Mouse (Mus musculus) limb, embryonic 12.5 days (tissue): ENCODE results near the gene Map4k4. TPM values are rescaled to one million over a fixed set of nuclear protein-coding genes. Genes with fewer than 3 reads are reported as not detected.

Experiments
- ATAC-seq: fragments of 200-750 bp; cut with Nextera tagmentation; 2 replicates; pipeline ENCODE4 v1.8.0; 2017; ENCODE audit warnings: low read depth, moderate TSS enrichment; ENCODE audit not compliant: insufficient number of reproducible peaks, insufficient read depth, low FRiP score, low TSS enrichment
- H3K27ac ChIP-seq: fragments of 300-500 bp; sonication (generic); 2 replicates; pipeline ENCODE4 v1.5.1; 2016; ENCODE audit warnings: mild to moderate bottlenecking, moderate library complexity
- H3K27me3 ChIP-seq: fragments of 300-500 bp; sonication (generic); 2 replicates; pipeline ENCODE4 v1.6.1; 2016; ENCODE audit warnings: mild to moderate bottlenecking, moderate library complexity
- H3K36me3 ChIP-seq: fragments of 300-500 bp; sonication (generic); 2 replicates; pipeline ENCODE4 v1.6.1; 2016; ENCODE audit warnings: mild to moderate bottlenecking, moderate library complexity
- H3K4me1 ChIP-seq: fragments of 300-500 bp; sonication (generic); replicated peaks from 2 replicates; pipeline ENCODE4 v1.6.1; 2016
- H3K4me2 ChIP-seq: fragments of 300-500 bp; sonication (generic); 2 replicates; pipeline ENCODE4 v1.6.1; 2016; ENCODE audit warnings: mild to moderate bottlenecking, moderate library complexity
- H3K4me3 ChIP-seq: fragments of 300-500 bp; sonication (generic); replicated peaks from 2 replicates; pipeline ENCODE4 v1.5.1; 2016; ENCODE audit warnings: mild to moderate bottlenecking
- H3K9ac ChIP-seq: fragments of 300-500 bp; sonication (generic); replicated peaks from 2 replicates; pipeline ENCODE4 v1.6.1; 2016; ENCODE audit warnings: mild to moderate bottlenecking, moderate library complexity
- H3K9me3 ChIP-seq: fragments of 300-500 bp; sonication (generic); 2 replicates; pipeline ENCODE4 v1.6.1; 2016; ENCODE audit warnings: mild to moderate bottlenecking, moderate library complexity
- WGBS: fragments of 180-500 bp; shearing (Covaris S2); methylation state at CpG from one replicate; pipeline ENCODE4 v1.1.7; 2016; 5-methylcytosine and 5-hydroxymethylcytosine counted together
- polyA plus RNA-seq: library from polyadenylated mRNA; unstranded; fragments of >200 nt; fragmentation: Nextera tagmentation; extraction: Ambion mirVana; gene quantifications from 2 replicates; pipeline ENCODE4 v1.2.1, GENCODE M21; 2016

Map4k4 gene
- polyA plus RNA-seq, 1 experiment from 2014 or later = 62.6 TPM

DNA sequence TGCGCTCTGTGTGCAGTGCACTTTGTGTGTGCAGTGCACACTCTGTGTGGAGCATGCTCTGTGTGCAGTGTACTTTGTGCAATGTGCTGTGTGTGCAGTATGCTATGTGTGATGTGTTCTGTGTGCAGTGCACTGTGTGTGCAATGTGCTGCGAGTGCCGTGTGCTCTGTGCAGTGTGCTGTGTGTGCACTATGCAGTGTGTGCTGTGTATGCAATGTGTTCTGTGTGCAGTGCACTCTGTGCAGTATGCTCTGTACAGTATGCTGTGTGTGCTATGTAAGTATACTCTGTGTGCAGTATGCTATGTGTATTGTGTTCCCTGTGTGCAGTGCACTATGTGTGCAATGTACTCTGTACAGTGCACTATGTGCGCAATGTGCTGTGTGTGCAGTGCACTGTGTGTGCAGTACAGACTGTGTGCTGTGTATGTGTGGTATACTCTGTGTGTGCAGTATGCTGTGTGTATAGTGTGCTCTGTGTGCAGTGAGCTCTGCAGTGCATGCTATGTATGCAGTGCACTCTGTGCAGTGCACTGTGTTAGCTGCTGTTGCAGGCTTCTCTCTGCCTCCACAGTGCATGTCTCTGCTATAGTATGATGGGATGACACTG is 105.4 kb downstream of the Map4k4 start:
- no peak for ATAC-seq

DNA sequence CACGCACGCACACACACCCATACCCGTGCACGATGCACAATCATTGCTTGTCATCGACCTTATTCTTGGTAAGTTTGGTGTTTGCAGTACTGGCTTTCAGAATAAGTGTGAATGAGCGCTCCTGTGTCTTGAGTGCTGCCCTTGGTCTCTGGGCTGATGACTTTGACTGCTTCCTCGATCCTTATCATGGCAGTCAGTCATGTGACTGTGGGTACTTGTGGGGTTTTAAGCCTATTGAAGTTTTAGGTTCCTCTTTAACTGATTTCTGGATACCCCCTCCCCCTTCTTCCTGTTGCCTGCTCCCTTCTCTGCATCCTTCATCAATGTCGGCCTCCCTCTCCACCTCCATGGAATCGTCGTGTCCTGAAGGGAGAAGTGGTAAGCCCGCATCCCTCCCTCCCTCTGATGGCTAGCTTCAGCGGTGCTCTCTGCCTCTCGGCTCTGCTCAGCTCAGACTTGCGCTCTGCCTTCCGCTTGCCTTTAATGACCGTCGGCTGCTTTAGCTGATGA is 107.3 kb downstream of the Map4k4 start:
- H3K9me3 ChIP-seq = no peaks in the 10 kb centered on the region
- H3K4me3 ChIP-seq = no peak overlapping the region
- H3K4me1 ChIP-seq = no peaks in the 10 kb centered on the region
- H3K27me3 ChIP-seq = no peaks in the 10 kb centered on the region
- WGBS = 75% methylated on average over 17 of the region's 17 CpGs
- ATAC-seq = no peak
- no peak overlapping the region for H3K9ac ChIP-seq
- no peak overlapping the region for H3K27ac ChIP-seq
- no peak overlapping the region for H3K4me2 ChIP-seq
- H3K36me3 ChIP-seq = peaks cover 96% of the 10 kb centered on the region

More for the DNA sequence above, 105.4 kb downstream of the Map4k4 start:
- Histone ChIP-seq H3K9me3 (no peaks in the 10 kb centered on the region), H3K27ac (no peak overlapping the region), H3K4me3 (no peak overlapping the region), H3K9ac (no peak overlapping the region), H3K4me2 (no peak overlapping the region), H3K27me3 (no peaks in the 10 kb centered on the region), H3K4me1 (no peaks in the 10 kb centered on the region), H3K36me3 (peaks cover 96% of the 10 kb centered on the region)
- WGBS = 90% methylated on average over 4 of the region's 4 CpGs

DNA sequence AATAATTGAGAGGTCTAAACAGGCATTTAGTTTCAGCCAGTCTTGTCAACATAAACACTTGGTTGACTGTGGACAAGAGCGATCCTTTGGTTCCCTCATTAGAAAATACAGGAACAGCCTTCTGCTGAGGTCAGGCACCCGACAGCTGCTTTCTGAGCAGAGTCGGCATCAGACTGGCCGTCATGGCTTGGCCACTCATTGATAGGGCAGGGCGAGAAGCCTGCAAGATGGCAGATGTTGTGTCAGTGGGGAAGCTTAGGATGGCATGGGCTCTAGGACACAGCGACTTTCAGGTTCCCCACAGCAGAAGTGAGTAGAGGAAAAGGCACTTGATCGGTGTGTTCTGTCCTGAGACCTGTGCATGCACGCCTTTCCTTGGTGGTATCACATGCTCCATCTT is 112.0 kb downstream of the Map4k4 start:
- H3K9ac ChIP-seq = no peak overlapping the region
- WGBS = 94% methylated on average over 8 of the region's 8 CpGs
- no peaks in the 10 kb centered on the region for H3K4me1 ChIP-seq
- H3K27ac ChIP-seq = no peak overlapping the region
- ATAC-seq = no peak
- no peak overlapping the region for H3K4me3 ChIP-seq
- H3K27me3 ChIP-seq = no peaks in the 10 kb centered on the region
- H3K36me3 ChIP-seq = peaks cover 98% of the 10 kb centered on the region
- H3K4me2 ChIP-seq = no peak overlapping the region
- H3K9me3 ChIP-seq = no peaks in the 10 kb centered on the region

DNA sequence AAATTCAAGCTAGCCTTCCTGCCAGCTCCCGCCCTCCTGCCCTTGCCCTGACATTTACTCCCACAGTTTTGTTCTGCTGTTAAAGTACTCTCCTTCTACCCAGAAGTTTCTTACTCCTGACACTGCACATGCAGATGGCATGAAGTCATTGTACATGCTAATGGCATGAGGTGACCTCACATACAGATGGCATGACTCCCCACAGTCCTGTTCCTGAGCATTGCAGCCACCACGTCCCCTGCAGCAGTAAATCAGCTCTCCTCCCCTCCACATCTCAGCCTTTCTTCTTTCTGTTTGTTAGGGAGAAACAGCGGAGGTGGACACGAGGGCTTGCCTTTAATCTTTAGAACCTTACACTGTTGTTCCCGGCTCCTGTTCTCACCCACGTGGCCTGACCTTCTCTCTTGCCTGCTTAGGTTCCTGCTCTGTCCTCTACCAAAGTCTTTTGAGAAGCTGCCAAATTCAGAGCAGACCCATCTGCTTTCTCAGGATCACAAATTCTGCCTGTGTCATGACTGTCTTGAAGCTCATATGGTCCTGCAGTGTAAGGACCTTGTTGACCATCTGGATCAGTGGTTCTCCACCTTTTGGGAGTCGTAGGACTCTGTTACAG is 114.5 kb downstream of the Map4k4 start:
- WGBS = 84% methylated on average over 7 of the region's 7 CpGs
- H3K9me3 ChIP-seq = no peaks in the 10 kb centered on the region
- no peak overlapping the region for H3K9ac ChIP-seq
- no peak overlapping the region for H3K4me3 ChIP-seq
- ATAC-seq = no peak
- no peak overlapping the region for H3K4me2 ChIP-seq
- H3K27me3 ChIP-seq = no peaks in the 10 kb centered on the region
- H3K4me1 ChIP-seq = no peaks in the 10 kb centered on the region
- H3K27ac ChIP-seq = no peak overlapping the region
- peaks cover 98% of the 10 kb centered on the region for H3K36me3 ChIP-seq

DNA sequence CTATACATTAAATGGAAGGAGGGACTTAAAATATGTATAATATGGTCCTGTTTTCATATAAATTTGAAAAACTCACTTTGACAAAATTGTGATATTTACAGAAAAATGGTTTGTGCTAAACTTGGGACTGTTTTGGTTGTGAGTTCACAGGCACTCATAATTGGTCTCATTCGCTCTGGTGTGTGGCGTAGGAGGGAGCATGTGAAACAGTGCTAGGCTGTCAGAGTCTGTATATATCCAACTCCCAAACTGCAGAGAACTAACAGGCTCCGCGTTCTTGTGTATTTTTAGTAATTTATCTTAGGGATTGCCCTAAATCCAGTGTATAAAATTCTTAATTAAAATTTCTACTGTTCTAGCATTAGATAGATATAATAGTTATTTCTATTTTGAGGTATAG is 120.9 kb downstream of the Map4k4 start:
- Histone ChIP-seq H3K4me1 (no peaks in the 10 kb centered on the region), H3K27me3 (no peaks in the 10 kb centered on the region), H3K4me2 (no peak overlapping the region), H3K36me3 (peaks cover 95% of the 10 kb centered on the region), H3K9me3 (no peaks in the 10 kb centered on the region), H3K9ac (no peak overlapping the region), H3K4me3 (no peak overlapping the region), H3K27ac (no peak overlapping the region)
- WGBS = 94% methylated on average over 4 of the region's 4 CpGs
- ATAC-seq = no peak

DNA sequence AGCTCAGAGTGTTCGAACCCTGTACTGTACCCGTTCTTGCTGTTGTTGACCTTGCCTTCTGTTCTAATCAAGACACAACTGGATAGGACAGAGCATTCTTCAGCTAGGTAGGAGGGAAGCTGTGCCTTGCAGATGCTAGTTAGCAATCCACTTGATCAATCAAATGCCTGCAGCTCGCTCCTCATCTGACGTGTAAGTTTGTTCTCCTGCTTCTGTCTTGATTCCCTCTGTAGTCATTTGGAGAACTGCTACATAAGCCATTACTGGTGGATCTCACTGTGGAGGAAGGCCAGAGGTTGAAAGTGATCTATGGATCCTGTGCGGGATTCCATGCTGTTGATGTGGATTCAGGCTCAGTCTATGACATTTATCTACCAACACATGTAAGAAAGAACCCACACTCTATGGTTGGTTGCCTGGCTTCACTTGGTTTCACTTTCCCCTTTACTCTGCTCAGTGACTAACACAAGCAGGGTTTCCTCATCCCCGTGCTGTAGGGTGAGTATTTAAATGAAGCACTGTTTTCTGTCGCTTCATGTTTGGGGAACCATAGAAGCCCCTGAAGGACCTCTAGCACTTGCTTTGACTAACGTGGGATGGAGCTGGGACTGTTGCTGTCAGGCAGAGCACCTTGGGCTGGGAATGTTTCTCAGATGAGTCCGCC is 121.9 kb downstream of the Map4k4 start:
- 92% methylated on average over 9 of the region's 9 CpGs for WGBS
- H3K9me3 ChIP-seq = no peaks in the 10 kb centered on the region
- ATAC-seq = no peak
- H3K9ac ChIP-seq = no peak overlapping the region
- H3K36me3 ChIP-seq = peaks cover 95% of the 10 kb centered on the region
- no peak overlapping the region for H3K27ac ChIP-seq
- H3K4me1 ChIP-seq = no peaks in the 10 kb centered on the region
- H3K4me2 ChIP-seq = no peak overlapping the region
- no peaks in the 10 kb centered on the region for H3K27me3 ChIP-seq
- no peak overlapping the region for H3K4me3 ChIP-seq

DNA sequence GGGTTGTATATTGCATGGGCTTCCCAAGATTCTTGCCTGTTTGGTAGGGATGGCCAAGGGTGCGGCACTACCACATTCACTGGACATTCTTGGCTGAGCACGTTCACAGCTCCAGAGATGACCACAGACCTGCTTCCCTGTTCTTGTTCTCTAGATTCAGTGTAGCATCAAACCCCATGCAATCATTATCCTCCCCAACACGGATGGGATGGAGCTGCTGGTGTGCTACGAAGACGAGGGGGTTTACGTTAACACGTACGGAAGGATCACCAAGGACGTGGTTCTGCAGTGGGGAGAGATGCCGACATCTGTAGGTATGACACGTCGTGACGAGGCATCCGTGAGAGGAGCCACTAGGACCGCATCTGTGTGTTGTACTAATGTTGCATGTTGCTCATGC is 122.5 kb downstream of the Map4k4 start:
- 96% methylated on average over 15 of the region's 15 CpGs for WGBS
- Histone ChIP-seq H3K9ac (no peak overlapping the region), H3K4me3 (no peak overlapping the region), H3K4me1 (no peaks in the 10 kb centered on the region), H3K9me3 (no peaks in the 10 kb centered on the region), H3K27ac (no peak overlapping the region), H3K4me2 (no peak overlapping the region), H3K36me3 (peaks cover 89% of the 10 kb centered on the region), H3K27me3 (no peaks in the 10 kb centered on the region)
- no peak for ATAC-seq

DNA sequence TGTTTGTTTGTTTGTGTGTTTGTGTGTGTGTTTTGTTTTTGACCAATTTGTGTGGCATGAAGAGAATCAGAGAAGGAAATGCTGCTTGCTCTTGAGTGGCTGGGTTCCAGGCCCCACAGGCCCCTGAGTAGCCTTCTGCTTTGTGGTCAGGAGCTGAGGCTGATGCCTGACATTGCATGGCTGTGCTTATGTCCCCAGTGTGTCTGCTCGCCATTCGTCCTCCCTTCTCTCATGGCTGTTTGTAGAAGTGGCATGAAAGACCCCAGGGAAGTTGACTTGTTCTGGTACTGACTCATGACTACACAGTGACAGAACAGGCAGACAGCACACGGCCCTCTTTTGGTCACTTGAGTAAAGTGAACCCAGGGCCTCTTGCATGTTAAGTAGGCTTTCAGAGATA is 123.0 kb downstream of the Map4k4 start:
- Histone ChIP-seq H3K9me3 (no peaks in the 10 kb centered on the region), H3K27ac (no peak overlapping the region), H3K36me3 (peaks cover 83% of the 10 kb centered on the region), H3K9ac (no peak overlapping the region), H3K4me1 (no peaks in the 10 kb centered on the region), H3K4me2 (no peak overlapping the region), H3K4me3 (no peak overlapping the region), H3K27me3 (no peaks in the 10 kb centered on the region)
- no peak for ATAC-seq
- WGBS = 82% methylated on average over 3 of the region's 3 CpGs

DNA sequence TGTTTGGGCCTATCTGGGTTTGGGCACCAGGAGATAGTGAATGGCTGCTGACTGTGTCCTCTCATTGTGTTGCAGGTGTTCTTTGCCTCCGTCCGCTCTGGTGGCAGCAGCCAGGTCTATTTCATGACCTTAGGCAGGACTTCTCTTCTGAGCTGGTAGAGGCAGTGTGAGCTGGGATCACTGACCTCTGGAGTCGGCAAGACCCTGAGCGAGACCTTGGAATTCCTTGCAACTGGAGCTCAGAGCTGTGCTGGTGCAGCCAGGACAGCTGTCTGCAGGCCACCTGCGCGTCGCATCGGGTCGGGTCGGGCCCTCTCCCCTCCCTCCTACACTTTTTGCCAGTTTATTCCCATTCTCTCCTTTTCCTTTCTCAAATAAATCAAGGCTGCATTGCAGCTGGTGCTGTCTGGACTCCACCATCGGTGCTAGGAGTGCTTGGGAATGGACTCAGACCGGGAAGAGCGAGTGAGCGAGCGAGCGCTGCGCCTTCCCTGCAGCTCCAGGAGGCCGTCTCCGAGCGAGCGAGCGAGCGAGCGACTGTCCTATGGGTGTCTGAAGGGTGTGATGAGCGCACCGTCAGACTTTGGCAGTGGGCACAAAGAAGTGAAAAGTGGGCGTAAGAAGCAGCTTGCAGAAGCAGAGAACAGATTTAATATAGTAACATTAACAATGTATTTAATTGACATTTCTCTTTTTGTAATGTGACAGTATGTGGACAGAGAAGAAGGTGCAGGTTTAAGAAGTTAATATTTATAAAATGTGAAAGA is 124.0 kb downstream of the Map4k4 start:
- no peak overlapping the region for H3K4me2 ChIP-seq
- WGBS = 92% methylated on average over 27 of the region's 27 CpGs
- no peak overlapping the region for H3K4me3 ChIP-seq
- H3K27ac ChIP-seq = no peak overlapping the region
- no peaks in the 10 kb centered on the region for H3K27me3 ChIP-seq
- no peak for ATAC-seq
- peaks cover 80% of the 10 kb centered on the region for H3K36me3 ChIP-seq
- no peaks in the 10 kb centered on the region for H3K4me1 ChIP-seq
- H3K9ac ChIP-seq = no peak overlapping the region
- no peaks in the 10 kb centered on the region for H3K9me3 ChIP-seq

DNA sequence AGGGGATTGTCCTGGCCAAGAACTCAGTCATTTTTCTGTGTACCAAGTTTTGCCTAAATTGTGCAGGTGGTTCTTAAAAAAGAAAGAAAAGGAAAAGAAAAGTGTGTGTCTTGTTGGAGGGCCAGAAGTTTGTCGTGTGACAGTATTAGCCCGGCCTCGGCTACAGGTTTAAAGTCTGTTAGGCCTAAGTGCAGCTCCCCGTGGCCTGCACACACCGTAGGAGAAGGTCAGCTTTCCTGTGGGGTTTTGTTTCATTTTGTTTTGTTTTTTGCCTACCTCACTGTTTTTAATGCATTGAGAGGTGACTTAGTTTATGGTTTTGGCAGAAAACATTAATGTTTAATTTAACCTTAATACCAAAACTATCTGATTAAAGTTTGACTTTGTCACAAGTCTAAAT is 124.7 kb downstream of the Map4k4 start:
- no peaks in the 10 kb centered on the region for H3K27me3 ChIP-seq
- H3K36me3 ChIP-seq = peaks cover 74% of the 10 kb centered on the region
- WGBS = 91% methylated on average over 5 of the region's 5 CpGs
- H3K4me1 ChIP-seq = no peaks in the 10 kb centered on the region
- H3K9ac ChIP-seq = no peak overlapping the region
- H3K4me3 ChIP-seq = no peak overlapping the region
- H3K9me3 ChIP-seq = no peaks in the 10 kb centered on the region
- H3K4me2 ChIP-seq = no peak overlapping the region
- ATAC-seq = no peak
- no peak overlapping the region for H3K27ac ChIP-seq

DNA sequence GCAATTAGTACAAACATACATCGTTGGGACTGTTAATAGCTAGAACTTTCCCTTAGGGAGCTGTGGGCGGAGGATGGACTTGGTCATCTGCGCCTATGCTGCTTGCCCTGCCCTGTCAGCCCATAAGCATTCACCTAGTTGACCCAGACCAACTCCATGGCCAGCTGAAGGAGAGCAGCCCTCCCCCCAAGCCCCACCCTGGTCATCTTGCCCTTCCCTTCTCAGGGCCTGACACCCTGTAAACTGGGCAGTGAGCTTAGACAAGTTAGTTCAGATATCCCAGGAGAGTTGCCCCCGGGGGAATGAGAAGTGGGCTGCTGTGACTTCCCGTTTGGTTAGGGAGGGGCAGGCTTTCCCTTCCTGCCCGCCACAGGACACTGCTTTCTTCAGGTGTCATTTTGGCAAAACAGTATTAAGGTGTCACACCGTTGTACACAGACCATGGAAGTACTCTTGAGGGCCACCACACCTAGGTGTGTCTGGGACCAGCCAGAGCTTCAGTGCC is 126.5 kb downstream of the Map4k4 start:
- H3K4me1 ChIP-seq = no peaks in the 10 kb centered on the region
- ATAC-seq = no peak
- no peak overlapping the region for H3K4me2 ChIP-seq
- H3K4me3 ChIP-seq = no peak overlapping the region
- H3K9ac ChIP-seq = no peak overlapping the region
- H3K9me3 ChIP-seq = no peaks in the 10 kb centered on the region
- no peaks in the 10 kb centered on the region for H3K27me3 ChIP-seq
- no peak overlapping the region for H3K27ac ChIP-seq
- 80% methylated on average over 7 of the region's 7 CpGs for WGBS
- H3K36me3 ChIP-seq = peaks cover 58% of the 10 kb centered on the region
